Mouse (Mus musculus) layer of hippocampus, adult 11-12 months (tissue): Measurements from ENCODE around the gene Chrm4.

Experiments
- DNase-seq: peaks from one replicate; pipeline ENCODE4 v3.0.0; 2022; ENCODE audit warnings: low spot score

The Chrm4 gene

GRCm38 (mm10) chr2:91944170-91944950, 17.3 kb downstream of the Chrm4 start:
- DNase-seq = peak; percentile 85

GRCm38 (mm10) chr2:91945483-91945882, 18.4 kb downstream of the Chrm4 start, which contains the start of gene Gm9821:
Gene Gm9821, plus strand, starts transcription at chr2:91945703.
- no peak for DNase-seq

GRCm38 (mm10) chr2:91946836-91947235, 19.8 kb downstream of the Chrm4 start:
- no peak for DNase-seq

- peak; percentile 63 for DNase-seq
Observed at GRCm38 (mm10) chr2:91947397-91948150, 20.5 kb downstream of the Chrm4 start.

GRCm38 (mm10) chr2:91948151-91948509, 21.1 kb downstream of the Chrm4 start:
- DNase-seq = no peak

GRCm38 (mm10) chr2:91948792-91949241, 21.8 kb downstream of the Chrm4 start:
- DNase-seq = no peak

- no peak for DNase-seq
Observed at GRCm38 (mm10) chr2:91949411-91950274, 22.6 kb downstream of the Chrm4 start.

- no peak for DNase-seq
Observed at GRCm38 (mm10) chr2:91950275-91951085, 23.4 kb downstream of the Chrm4 start.

- DNase-seq = no peak
Observed at GRCm38 (mm10) chr2:91953825-91954224, 26.8 kb downstream of the Chrm4 start.

GRCm38 (mm10) chr2:91955121-91955591, 28.1 kb downstream of the Chrm4 start:
- no peak for DNase-seq

- no peak for DNase-seq
Observed at GRCm38 (mm10) chr2:91955875-91956274, 28.8 kb downstream of the Chrm4 start.

GRCm38 (mm10) chr2:91957096-91957495, 30.0 kb downstream of the Chrm4 start:
- DNase-seq = peak; percentile 91

- DNase-seq = no peak
Observed at GRCm38 (mm10) chr2:91958049-91958448, 31.0 kb downstream of the Chrm4 start.

GRCm38 (mm10) chr2:91958701-91959457, 31.8 kb downstream of the Chrm4 start:
- DNase-seq = peak; percentile 61

GRCm38 (mm10) chr2:91959544-91960410, 32.7 kb downstream of the Chrm4 start:
- DNase-seq = no peak

- DNase-seq = no peak
Observed at GRCm38 (mm10) chr2:91960459-91960858, 33.4 kb downstream of the Chrm4 start.

- DNase-seq = no peak
Observed at GRCm38 (mm10) chr2:91961901-91962761, 35.1 kb downstream of the Chrm4 start.

- DNase-seq = no peak
Observed at GRCm38 (mm10) chr2:91962864-91963401, 35.9 kb downstream of the Chrm4 start.
